Mouse (Mus musculus) urinary bladder, postnatal 25 days (tissue): ENCODE results near the gene Ace3.

Source experiments
- DNase-seq: peaks from one replicate; pipeline ENCODE4 v3.0.0; 2022; ENCODE audit warnings: low spot score

Ace3 gene

GRCm38 (mm10) chr11:106044349-106044748 lies 49.9 kb downstream of the Ace3 start:
- no peak for DNase-seq

DNA sequence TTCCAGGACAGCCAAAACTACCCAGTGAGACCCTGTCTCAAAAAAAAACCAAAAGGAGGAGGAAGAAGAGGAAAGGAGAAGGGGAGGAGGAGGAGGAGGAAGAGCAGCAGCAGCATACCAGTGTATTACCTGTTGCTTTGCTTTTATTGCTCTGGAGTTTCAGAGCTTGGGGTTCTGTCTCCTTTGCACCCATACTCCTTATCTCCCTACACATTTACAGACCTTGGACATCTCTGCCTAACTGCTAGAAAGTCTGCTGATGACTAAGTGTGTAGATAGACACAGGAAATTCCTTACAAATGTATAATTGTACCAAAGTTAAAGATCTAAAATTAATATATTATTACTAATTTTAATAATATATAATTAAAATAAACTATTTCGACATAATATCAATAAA lies 50.8 kb downstream of the Ace3 start:
- DNase-seq = no peak

DNA sequence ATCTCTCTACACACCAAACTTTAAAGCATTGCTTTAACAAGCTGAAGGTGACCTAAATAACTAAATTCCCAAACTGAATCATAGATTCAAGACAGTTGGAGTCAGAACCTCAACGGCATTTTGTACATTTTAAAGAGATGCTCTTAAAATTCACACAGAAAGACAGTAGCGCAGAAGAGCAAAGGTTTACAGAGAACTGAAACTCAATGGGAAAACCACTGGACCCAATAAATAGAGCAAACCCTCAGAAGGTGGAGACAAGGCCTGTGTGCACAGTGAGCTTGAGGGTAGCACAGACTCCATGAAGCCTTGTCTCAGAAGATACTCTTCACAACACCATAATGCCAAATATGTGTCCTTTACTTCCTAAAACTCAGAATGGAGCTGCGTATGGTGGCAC lies 51.3 kb downstream of the Ace3 start:
- no peak for DNase-seq

DNA sequence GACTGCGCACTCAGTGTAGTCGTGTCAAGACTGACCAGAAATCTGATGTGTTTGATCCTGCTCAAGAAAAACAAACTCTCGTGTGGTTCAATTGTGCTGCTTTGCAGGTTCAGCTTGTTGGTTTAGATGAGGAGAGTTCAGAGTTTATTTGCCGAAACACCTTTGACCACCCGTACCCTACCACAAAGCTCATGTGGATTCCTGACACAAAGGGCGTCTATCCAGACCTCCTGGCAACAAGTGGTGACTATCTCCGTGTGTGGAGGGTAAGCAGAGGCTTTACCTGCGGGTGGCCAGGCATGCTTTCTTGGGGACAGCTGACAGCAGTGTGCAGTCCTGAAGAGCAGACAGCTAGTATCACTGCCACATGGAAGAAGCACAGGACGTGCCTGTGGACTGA lies 52.1 kb downstream of the Ace3 start:
- DNase-seq = no peak

DNA sequence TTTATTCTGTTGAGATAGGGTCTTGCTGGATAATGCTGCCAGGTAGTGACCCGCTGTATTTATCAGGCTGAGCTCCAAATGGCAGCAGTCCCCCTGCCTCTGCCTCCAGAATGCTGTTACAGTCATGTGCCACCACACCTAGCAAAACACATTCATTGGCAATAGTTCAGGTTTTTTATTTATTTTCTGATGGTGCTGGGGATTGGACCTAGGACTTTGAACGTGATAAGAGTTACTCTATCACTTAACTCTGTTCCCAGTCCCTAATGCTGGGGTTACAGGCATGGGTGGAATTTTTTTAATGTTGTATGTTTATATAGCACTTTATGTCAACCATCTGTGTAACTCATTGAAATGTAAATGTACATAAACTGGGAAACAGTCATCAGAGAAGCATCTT lies 59.4 kb downstream of the Ace3 start:
- DNase-seq = no peak

DNA sequence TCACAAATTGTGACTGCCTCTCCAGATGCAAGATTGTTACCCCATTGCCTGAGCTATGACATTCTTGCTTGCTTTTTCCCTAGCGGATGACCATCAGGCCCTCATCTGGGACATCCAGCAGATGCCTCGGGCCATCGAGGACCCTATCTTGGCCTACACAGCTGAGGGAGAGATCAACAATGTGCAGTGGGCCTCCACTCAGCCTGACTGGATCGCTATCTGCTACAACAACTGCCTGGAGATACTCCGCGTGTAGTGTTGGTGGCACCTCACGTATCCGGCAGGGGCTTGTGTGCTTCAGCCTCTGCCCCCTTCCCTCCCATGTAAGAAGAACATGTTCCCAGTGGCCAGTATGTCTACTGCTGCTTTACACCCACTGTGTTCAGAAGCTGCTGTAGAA lies 60.1 kb downstream of the Ace3 start:
- no peak for DNase-seq
